Mouse (Mus musculus): ENCODE measurements around the gene Hmga1b. TPM values are rescaled to one million over a fixed set of nuclear protein-coding genes. Genes with fewer than 3 reads are reported as not detected.
"Not testable (repeated sequence)": the region's sequence is repeated elsewhere in the genome, so short reads cannot be mapped to it uniquely, and the experiment has no call there.

Hmga1b gene
- polyA plus RNA-seq, 1 experiment from 2014 or later = 1.8 TPM

DNA sequence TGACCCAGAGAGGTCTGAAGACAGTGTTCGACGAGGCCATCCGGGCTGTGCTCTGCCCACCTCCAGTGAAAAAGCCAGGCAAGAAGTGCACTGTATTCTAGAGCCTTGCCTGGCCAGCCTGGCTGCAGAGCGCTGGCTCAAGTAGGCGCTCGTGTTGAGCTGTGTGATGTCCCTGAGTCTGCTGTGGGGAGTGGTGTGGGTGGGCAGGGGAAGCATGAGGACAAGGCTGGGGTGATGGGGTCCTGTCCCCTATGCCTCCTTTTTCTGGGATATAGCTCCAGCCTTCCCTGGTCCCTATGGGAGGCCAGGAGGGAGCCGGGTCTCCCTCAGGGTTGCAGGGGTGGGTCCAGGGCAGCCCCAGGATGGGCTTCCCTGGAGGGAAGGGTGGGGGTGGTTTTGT, 39.1 kb upstream of the Hmga1b start:
- H3K4me3 ChIP-seq = no peak overlapping the region

DNA sequence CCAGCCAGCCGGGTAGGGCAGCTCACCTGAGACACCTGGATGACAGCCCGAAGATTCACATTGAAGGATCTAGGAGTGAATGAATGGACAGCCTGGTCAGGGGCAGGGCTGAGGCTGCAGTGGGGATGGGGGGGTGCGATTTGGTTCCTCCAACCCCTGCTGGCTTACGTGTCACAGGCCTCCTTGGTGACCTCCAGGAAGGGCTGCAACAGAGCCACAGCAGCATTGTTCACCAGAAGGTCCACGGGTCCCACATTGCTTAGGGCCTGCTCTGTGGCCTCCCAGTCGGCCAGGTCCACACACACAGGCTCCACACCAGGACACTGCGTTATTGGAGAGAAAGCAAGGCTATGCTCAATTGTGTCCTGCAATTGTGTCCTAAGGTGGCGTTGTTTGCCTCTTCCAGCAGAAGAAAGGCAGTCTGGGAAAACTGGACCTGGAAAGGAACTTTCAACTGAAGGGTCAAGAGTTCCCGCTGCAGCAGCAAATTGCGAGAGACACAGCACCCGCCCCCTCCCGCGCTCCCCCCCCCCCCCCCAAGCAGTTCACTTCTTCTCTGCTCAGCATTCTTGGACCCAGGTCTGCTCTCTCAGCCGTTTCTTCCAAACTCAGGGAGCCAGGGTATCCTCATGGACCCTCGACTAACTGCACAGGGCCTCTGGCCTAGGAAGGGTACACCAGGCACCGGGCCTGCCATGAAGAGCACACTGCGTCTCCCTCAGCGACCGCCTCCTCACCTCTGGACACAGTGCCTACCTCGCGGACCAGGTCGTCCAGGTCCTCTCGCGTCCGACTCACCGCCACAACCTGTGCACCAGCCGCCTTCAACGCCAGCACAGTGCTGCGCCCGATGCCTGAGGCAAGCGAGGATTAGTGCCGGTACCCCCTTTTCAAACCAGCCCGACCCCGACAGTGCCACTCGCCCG, 36.1 kb upstream of the Hmga1b start:
- 19% methylated on average over 34 of the region's 36 CpGs for WGBS
- peak overlapping the region; percentile 59 for H3K4me3 ChIP-seq
- peak overlapping the region; percentile 73 for H3K9ac ChIP-seq
- no peaks in the 10 kb centered on the region for H3K36me3 ChIP-seq
- peaks cover 72% of the 10 kb centered on the region for H3K27me3 ChIP-seq (replicated peaks)
- H3K4me1 ChIP-seq = peaks cover 22% of the 10 kb centered on the region
- ATAC-seq (ENCODE audit: extremely low read depth, insufficient number of reproducible peaks, low FRiP score, low TSS enrichment) = peak; percentile 2; the same call in 1 of the 2 replicates
- no peak overlapping the region for H3K27ac ChIP-seq (replicated peaks)
- peak overlapping the region; percentile 79 for H3K4me2 ChIP-seq
- no peaks in the 10 kb centered on the region for H3K9me3 ChIP-seq

More for the DNA sequence above, 39.1 kb upstream of the Hmga1b start:
- no peak overlapping the region for H3K9ac ChIP-seq
- 77% methylated on average over 7 of the region's 7 CpGs for WGBS
- H3K4me1 ChIP-seq = peaks cover 28% of the 10 kb centered on the region
- peaks cover 16% of the 10 kb centered on the region for H3K36me3 ChIP-seq
- H3K27me3 ChIP-seq (replicated peaks) = peaks cover 64% of the 10 kb centered on the region
- H3K9me3 ChIP-seq = no peaks in the 10 kb centered on the region
- no peak for ATAC-seq (ENCODE audit: extremely low read depth, insufficient number of reproducible peaks, low FRiP score, low TSS enrichment)
- H3K27ac ChIP-seq (replicated peaks) = no peak overlapping the region
- H3K4me2 ChIP-seq = no peak overlapping the region

DNA sequence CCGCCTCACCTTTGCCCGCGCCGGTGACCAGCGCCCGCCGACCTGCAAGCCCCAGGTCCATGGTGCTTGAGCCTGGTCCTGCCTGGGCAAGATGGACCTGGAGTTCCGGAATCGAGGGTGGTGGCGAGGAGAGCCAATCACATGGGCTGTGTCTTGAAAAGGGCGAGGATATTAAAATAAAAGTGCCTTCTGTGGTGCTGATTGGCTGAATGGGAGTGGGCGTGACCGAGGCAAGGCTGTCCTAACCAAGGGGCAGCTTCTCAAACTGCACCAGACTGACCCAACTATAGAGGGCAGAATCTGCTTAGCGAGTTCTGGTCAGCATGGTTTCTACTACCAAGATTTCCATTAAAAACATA, 35.4 kb upstream of the Hmga1b start, which contains the start of gene Dcxr:
Gene Dcxr, minus strand, starts transcription at position 113 of the 359 bp plus-strand sequence.
- H3K9ac ChIP-seq = peak within 1 kb of the TSS; percentile 73
- WGBS = under 1% methylated on average over 14 of the region's 14 CpGs
- H3K27ac ChIP-seq (replicated peaks) = no peak within 1 kb of the TSS
- ATAC-seq (ENCODE audit: extremely low read depth, insufficient number of reproducible peaks, low FRiP score, low TSS enrichment) = peak; percentile 72; the same call in 1 of the 2 replicates
- peak within 1 kb of the TSS; percentile 79 for H3K4me2 ChIP-seq
- no peaks in the 10 kb centered on the region for H3K36me3 ChIP-seq
- H3K4me1 ChIP-seq = peaks cover 22% of the 10 kb centered on the region
- no peaks in the 10 kb centered on the region for H3K9me3 ChIP-seq
- peaks cover 71% of the 10 kb centered on the region for H3K27me3 ChIP-seq (replicated peaks)
- peak within 1 kb of the TSS; percentile 59 for H3K4me3 ChIP-seq

DNA sequence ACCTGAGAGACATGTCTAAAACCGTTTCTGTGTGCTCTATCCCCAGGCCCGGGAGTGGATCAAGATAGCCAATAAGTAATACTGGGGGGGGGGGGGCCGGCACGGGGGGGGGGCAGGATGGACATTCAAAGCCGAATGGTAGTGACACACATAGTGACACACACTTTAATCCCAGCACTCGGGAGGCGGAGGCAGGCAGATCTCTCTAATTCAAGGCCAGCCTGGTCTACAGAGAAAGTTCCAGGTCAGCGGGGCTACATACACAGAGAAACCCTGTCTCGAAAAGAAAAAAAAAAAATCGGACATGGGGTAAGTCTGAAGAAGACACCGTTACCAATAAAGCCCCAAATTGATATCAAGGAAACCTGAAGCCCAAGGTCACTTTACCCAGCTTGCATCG, 35.0 kb upstream of the Hmga1b start:
- Histone ChIP-seq H3K4me2 (peak overlapping the region; percentile 79), H3K4me3 (no peak overlapping the region), H3K4me1 (peaks cover 22% of the 10 kb centered on the region), H3K9ac (no peak overlapping the region), H3K27ac (replicated peaks) (no peak overlapping the region), H3K27me3 (replicated peaks) (peaks cover 68% of the 10 kb centered on the region), H3K9me3 (no peaks in the 10 kb centered on the region), H3K36me3 (no peaks in the 10 kb centered on the region)
- WGBS = 58% methylated on average over 11 of the region's 12 CpGs
- ATAC-seq (ENCODE audit: extremely low read depth, insufficient number of reproducible peaks, low FRiP score, low TSS enrichment) = no peak

DNA sequence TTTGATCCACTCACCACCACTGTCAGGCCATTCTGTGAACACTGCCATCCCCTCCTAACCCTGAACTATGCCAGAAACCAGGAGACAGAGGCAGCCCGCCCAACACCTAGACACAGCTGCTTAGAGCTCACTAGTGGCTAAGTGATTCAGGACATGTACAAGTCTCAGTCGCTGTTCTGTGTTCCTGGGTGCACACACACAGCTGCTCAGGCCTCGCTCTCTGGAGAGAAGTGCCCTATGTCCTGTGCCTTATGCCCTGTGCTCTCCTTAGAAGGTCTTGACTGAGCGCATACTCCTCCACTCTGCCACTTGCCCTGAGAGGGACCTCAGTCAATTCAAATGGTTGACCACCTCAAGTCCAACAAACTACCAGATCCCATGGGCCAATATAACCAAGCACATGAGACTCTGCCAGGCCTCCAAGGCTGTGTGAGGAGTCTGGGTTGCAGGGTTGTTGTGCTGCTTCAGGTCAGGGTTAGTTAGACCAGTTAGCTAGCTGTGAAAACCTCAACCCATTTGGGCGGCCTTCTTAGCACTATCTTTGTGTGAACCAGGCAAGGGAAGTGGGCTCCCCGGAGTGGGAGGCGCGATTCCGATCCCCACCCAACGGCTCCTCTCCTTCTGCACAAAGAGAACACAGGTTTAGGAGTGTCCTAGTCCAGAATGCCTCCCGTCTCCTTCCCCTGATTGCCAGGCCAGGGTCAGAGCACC, 33.9 kb upstream of the Hmga1b start:
- peaks cover 57% of the 10 kb centered on the region for H3K27me3 ChIP-seq (replicated peaks)
- 67% methylated on average over 11 of the region's 11 CpGs for WGBS
- ATAC-seq (ENCODE audit: extremely low read depth, insufficient number of reproducible peaks, low FRiP score, low TSS enrichment) = no peak
- H3K4me2 ChIP-seq = no peak overlapping the region
- H3K4me1 ChIP-seq = peaks cover 22% of the 10 kb centered on the region
- H3K36me3 ChIP-seq = no peaks in the 10 kb centered on the region
- 0 out of 2 replicates have a peak overlapping the region, but pooled peaks have one; percentile 8 for H3K9ac ChIP-seq
- H3K4me3 ChIP-seq = no peak overlapping the region
- no peak overlapping the region for H3K27ac ChIP-seq (replicated peaks)
- H3K9me3 ChIP-seq = no peaks in the 10 kb centered on the region

DNA sequence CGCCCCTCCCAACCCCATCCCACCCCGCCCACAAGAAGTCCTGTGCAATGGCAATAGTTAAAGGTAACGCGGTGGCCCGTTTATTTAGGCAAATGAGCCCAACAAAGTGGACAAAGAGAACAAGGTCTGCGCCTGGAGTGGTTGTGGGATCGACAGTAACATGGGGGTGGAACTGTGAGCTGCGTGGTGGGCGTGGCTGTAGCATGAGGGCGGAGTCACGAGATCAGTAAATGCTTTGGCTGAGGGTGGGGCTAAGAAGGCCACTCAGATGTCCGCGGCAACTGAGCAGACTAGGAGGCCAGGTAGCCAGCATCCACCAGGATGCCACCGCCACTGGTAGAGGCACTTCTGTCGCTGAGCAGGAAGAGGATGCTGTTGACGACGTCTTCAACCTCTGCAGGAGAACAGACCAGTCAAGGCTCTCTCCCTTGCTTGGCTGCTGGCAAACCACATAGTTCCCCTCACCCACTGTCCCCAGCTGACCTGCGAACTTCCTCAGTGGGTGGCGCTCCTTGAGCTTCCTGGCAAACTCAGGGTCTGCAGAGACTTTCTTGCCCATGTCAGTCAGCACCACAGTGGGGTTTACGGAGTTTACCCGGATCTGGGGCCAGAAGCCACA, 33.1 kb upstream of the Hmga1b start:
- Histone ChIP-seq H3K4me1 (peaks cover 22% of the 10 kb centered on the region), H3K9ac (0 out of 2 replicates have a peak overlapping the region, but pooled peaks have one; percentile 8), H3K4me2 (peak overlapping the region; percentile 41), H3K27me3 (replicated peaks) (peaks cover 50% of the 10 kb centered on the region)
- H3K27ac ChIP-seq (replicated peaks); H3K4me3 ChIP-seq; H3K9me3 ChIP-seq; ATAC-seq (ENCODE audit: extremely low read depth, insufficient number of reproducible peaks, low FRiP score, low TSS enrichment); H3K36me3 ChIP-seq: not testable (repeated sequence)
- 2% methylated on average over 18 of the region's 21 CpGs for WGBS

DNA sequence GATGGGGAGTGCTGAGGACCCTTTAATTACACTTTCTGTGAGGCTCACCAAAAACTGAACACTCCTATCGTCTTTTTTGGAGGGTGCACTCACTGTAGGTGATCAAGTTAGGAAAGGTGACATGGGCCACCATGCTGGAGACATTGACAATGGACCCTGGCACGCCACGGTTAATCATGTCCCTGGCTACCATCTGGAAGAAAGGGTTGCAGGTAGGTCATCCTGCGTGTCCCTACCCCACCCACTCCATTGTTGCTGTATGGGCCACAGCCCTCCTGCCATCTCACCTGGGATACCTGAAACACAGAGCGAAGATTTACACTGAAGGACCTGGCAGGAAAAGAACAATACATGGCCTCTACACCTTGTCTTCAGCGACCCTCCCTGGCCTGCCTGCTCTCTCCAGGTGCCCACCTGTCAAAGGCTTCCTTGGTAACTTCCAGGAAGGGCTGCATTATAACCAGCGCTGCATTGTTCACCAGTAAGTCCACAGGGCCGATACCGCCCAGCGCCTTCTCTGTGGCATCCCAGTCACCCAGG, 32.2 kb upstream of the Hmga1b start:
- Histone ChIP-seq H3K36me3 (no peaks in the 10 kb centered on the region), H3K27me3 (replicated peaks) (peaks cover 46% of the 10 kb centered on the region), H3K4me3 (no peak overlapping the region), H3K4me1 (peaks cover 22% of the 10 kb centered on the region), H3K9ac (no peak overlapping the region), H3K9me3 (no peaks in the 10 kb centered on the region), H3K4me2 (no peak overlapping the region), H3K27ac (replicated peaks) (no peak overlapping the region)
- 79% methylated on average over 10 of the region's 10 CpGs for WGBS
- no peak for ATAC-seq (ENCODE audit: extremely low read depth, insufficient number of reproducible peaks, low FRiP score, low TSS enrichment)

DNA sequence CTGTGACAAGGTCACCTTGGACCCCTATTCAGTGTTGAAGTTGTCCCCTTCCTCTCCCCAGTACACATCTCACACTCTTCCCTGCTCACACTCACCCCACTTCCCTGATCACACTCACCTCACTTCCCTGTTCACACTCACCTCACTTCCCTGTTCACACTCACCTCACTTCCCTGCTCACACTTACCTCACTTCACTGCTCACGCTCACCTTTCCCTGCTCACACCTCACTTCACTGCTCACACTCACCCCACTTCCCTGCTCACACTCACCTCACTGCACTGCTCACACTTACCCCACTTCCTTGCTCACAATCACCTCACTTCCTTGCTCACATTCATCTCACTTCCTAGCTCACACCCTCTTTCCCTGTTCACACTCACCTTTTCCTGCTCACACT, 31.2 kb upstream of the Hmga1b start:
- Histone ChIP-seq H3K4me3 (no peak overlapping the region), H3K27me3 (replicated peaks) (peaks cover 37% of the 10 kb centered on the region), H3K9ac (no peak overlapping the region), H3K9me3 (no peaks in the 10 kb centered on the region), H3K4me2 (no peak overlapping the region), H3K36me3 (no peaks in the 10 kb centered on the region), H3K4me1 (peaks cover 20% of the 10 kb centered on the region), H3K27ac (replicated peaks) (peak overlapping the region; percentile 56; the same call in 1 of the 2 replicates)
- no peak for ATAC-seq (ENCODE audit: extremely low read depth, insufficient number of reproducible peaks, low FRiP score, low TSS enrichment)
- WGBS = 90% methylated on average over 1 of the region's 1 CpGs

DNA sequence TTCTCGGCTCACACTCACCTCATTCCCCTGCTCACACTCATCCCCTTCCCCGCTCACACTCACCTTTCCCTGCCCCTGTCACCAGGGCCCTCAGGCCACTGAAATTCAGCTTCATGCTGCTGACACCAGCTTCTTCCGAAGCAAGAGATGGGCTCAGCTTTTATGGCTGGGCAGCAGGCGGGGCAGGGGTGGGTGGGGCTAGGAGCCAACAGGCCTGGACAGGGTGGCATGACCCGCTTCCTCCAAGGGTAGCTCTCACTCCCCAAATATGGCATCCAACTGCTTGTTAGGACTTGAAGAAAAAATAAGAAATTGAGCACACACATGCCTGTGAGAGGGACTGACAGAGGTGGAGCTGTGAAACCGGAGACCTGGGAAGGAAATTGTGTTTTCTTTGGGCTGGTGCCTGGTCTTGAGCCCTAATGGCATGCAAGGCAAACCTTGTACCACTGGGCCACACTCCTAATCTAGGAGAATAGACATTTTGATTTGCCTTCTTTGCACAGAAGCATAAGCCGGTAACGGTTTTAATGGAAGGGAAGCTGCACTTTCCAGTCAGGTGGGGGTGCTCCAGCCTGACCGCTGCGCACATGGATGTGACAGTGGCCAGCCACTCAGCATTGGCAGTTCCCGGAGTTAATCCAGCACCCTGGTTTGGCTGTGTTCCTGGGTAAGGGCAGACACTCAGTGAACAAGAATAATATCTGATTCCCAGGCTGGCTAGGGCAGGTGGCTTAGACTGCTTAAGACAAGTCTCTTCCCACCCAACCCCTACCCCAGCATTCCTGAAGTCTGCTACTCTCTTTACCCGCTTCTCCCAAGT, 30.5 kb upstream of the Hmga1b start, which contains the start of gene Cbr2:
Gene Cbr2, minus strand, starts transcription at position 257 of the 823 bp plus-strand sequence.
- Histone ChIP-seq H3K4me1 (peaks cover 14% of the 10 kb centered on the region), H3K9ac (no peak within 1 kb of the TSS), H3K4me2 (no peak within 1 kb of the TSS), H3K4me3 (no peak within 1 kb of the TSS), H3K36me3 (no peaks in the 10 kb centered on the region), H3K27ac (replicated peaks) (peak within 1 kb of the TSS; percentile 56; the same call in 1 of the 2 replicates), H3K27me3 (replicated peaks) (peaks cover 38% of the 10 kb centered on the region), H3K9me3 (no peaks in the 10 kb centered on the region)
- no peak for ATAC-seq (ENCODE audit: extremely low read depth, insufficient number of reproducible peaks, low FRiP score, low TSS enrichment)
- WGBS = 55% methylated on average over 12 of the region's 12 CpGs

DNA sequence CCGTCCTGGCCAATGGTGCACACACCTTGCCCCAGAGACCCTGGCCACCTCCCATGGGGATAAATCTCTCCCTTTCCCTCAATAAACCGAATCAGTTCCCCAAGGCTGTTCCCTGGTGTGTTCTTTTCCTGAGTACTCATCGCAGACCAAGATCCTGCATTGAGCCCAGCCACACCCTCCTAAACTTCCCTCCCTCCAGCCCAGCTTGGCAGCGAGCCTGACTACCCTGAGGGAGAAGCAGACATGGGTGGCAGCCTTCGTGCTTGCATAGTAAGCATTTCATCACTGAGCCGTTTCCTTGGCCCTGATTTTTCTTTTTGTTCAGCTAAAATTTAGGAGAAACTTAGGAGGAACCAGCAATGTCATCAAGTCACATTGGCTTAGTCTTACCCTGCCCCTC, 29.1 kb upstream of the Hmga1b start:
- no peak overlapping the region for H3K4me3 ChIP-seq
- H3K9me3 ChIP-seq = no peaks in the 10 kb centered on the region
- 51% methylated on average over 6 of the region's 6 CpGs for WGBS
- H3K9ac ChIP-seq = no peak overlapping the region
- H3K27ac ChIP-seq (replicated peaks) = no peak overlapping the region
- H3K27me3 ChIP-seq (replicated peaks) = peaks cover 33% of the 10 kb centered on the region
- ATAC-seq (ENCODE audit: extremely low read depth, insufficient number of reproducible peaks, low FRiP score, low TSS enrichment) = no peak
- peaks cover 14% of the 10 kb centered on the region for H3K4me1 ChIP-seq
- H3K36me3 ChIP-seq = no peaks in the 10 kb centered on the region
- no peak overlapping the region for H3K4me2 ChIP-seq
